Mouse (Mus musculus) E14TG2a.4 (cell line): ENCODE measurements at regions not wholly inside any gene's neighbourhood (a gene's known extent, or its start where the extent isn't known, plus 50 kb on each side); places are given as distances from the start of the nearest gene placed in this dataset.

Experiments
- CTCF ChIP-seq: conservative IDR thresholded peaks from 2 replicates; pipeline ENCODE4 v1.5.1; 2014; ENCODE audit warnings: low read length
- NANOG ChIP-seq: IDR thresholded peaks from 2 replicates; pipeline ENCODE4 v1.6.1; 2014; ENCODE audit warnings: borderline replicate concordance, low read length, mixed read lengths
- POU5F1 ChIP-seq: IDR thresholded peaks from 2 replicates; pipeline ENCODE4 v1.6.1; 2014; ENCODE audit warnings: low read length, borderline replicate concordance

DNA sequence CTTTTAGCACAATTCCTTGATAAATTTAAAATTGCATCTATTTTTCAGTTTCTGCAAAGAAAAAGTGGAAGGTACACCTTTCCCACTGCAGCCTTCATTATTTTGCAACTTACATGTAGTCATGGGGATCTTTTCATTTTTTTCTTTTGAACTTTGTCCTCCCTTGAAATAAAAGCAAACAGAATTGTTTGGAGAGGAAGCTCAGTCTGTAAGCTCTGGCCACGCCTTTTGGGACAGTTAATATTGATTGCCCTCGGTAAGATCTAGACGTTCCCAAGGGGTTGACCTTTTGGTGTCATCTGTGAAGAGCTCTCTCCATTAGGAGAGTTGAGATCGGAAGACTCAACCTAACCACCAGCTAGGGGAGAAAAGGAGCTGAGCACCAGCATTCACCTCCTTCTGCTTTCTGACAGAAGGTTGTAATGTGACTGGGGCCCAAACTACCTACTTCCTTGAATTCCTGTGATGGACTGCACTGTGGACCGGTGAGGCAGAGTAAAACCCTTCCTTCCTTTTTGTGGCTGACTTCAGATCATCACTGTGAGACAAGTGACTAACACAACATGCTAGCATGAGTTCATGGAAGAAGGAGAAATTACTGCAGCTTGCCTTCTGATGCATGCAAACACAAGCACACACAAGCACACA lies 621.9 kb downstream of the Inhba start:
- TF ChIP-seq CTCF (no peak), POU5F1 (no peak), NANOG (no peak)
